Mouse (Mus musculus) stomach, embryonic 15.5 days (tissue): ENCODE results near the gene Ang6. TPM values are rescaled to one million over a fixed set of nuclear protein-coding genes. Genes with fewer than 3 reads are reported as not detected.
"Not testable (repeated sequence)": the region's sequence is repeated elsewhere in the genome, so short reads cannot be mapped to it uniquely, and the experiment has no call there.

ENCODE experiments used
- ATAC-seq: fragments of 200-750 bp; cut with Nextera tagmentation; 2 replicates; pipeline ENCODE4 v1.8.0; 2017; ENCODE audit warnings: low read depth, moderate number of reproducible peaks, moderate TSS enrichment; ENCODE audit not compliant: insufficient read depth, low FRiP score
- H3K27ac ChIP-seq: fragments of 300-500 bp; sonication (generic); 2 replicates; pipeline ENCODE4 v1.5.1; 2015; ENCODE audit warnings: mild to moderate bottlenecking, inconsistent platforms
- H3K27me3 ChIP-seq: fragments of 300-500 bp; sonication (generic); replicated peaks from 2 replicates; pipeline ENCODE4 v1.6.1; 2015; ENCODE audit warnings: inconsistent platforms
- H3K36me3 ChIP-seq: fragments of 300-500 bp; sonication (generic); 2 replicates; pipeline ENCODE4 v1.6.1; 2015; ENCODE audit warnings: inconsistent platforms
- H3K4me1 ChIP-seq: fragments of 300-500 bp; sonication (generic); 2 replicates; pipeline ENCODE4 v1.6.1; 2015; ENCODE audit warnings: inconsistent platforms
- H3K4me2 ChIP-seq: fragments of 300-500 bp; sonication (generic); 2 replicates; pipeline ENCODE4 v1.6.1; 2015; ENCODE audit warnings: mild to moderate bottlenecking, inconsistent platforms
- H3K4me3 ChIP-seq: fragments of 300-500 bp; sonication (generic); replicated peaks from 2 replicates; pipeline ENCODE4 v1.5.1; 2015; ENCODE audit warnings: inconsistent platforms
- H3K9ac ChIP-seq: fragments of 300-500 bp; sonication (generic); 2 replicates; pipeline ENCODE4 v1.6.1; 2015; ENCODE audit warnings: inconsistent platforms
- H3K9me3 ChIP-seq: fragments of 300-500 bp; sonication (generic); 2 replicates; pipeline ENCODE4 v1.6.1; 2016; ENCODE audit warnings: inconsistent platforms
- WGBS: fragments of 180-500 bp; shearing (Covaris S2); methylation state at CpG from one replicate; pipeline ENCODE4 v1.1.7; 2015; 5-methylcytosine and 5-hydroxymethylcytosine counted together
- polyA plus RNA-seq: library from polyadenylated mRNA; unstranded; fragments of >200 nt; fragmentation: Nextera tagmentation; extraction: Ambion mirVana; gene quantifications from 2 replicates; pipeline ENCODE4 v1.2.1, GENCODE M21; 2015

Ang6 gene
- polyA plus RNA-seq, 1 experiment from 2014 or later: not detected

DNA sequence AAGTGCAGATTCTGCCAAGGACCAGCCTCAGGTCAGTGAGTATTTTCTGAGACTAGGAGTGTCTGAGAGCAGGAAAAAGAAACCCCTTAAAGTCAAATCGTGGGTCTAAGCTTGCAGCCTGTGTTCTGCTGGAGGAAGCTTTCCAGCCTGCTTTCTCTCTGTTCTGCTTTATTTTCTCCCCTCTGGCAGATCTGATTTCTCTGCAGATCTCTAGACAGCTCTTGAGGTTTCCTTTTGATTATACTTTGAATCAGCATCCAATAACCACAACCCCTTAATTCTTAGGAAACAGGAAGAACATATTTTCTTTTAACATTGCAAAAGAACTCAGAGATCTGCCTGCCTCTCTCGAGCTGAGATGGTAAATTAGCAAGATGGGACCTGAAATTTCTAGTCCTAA lies 48.7 kb downstream of the Ang6 start:
- H3K27ac ChIP-seq, H3K27me3 ChIP-seq, H3K4me2 ChIP-seq, ATAC-seq, H3K36me3 ChIP-seq, H3K4me1 ChIP-seq, H3K9ac ChIP-seq, H3K9me3 ChIP-seq, H3K4me3 ChIP-seq: not testable (repeated sequence)
- 31% methylated on average over 2 of the region's 2 CpGs for WGBS

Other genes starting within 250 kb of the Ang6 start
- not detected in 2 replicates for gene Gm8180, start 217.5 kb downstream of the Ang6 start, polyA plus RNA-seq
- 0.84 and 1.5 TPM in 2 replicates for gene Ear1, start 126.8 kb downstream of the Ang6 start, polyA plus RNA-seq
- not detected in 2 replicates for gene Ear10, start 78.7 kb downstream of the Ang6 start, polyA plus RNA-seq
- gene Gm8113, start 76.9 kb downstream of the Ang6 start, polyA plus RNA-seq: 12.5 and 14.2 TPM in 2 replicates
- not detected in 2 replicates for gene Ang5, start 45.2 kb downstream of the Ang6 start, polyA plus RNA-seq
- 1.5 and 2.1 TPM in 2 replicates for gene Ear2, start 100.4 kb upstream of the Ang6 start, polyA plus RNA-seq
- not detected in 2 replicates for gene Gm3327, start 121.6 kb upstream of the Ang6 start, polyA plus RNA-seq
- gene Gm8212, start 195.4 kb upstream of the Ang6 start, polyA plus RNA-seq: not detected in 2 replicates
- gene 4930503E14Rik, start 211.0 kb upstream of the Ang6 start, polyA plus RNA-seq: not detected in 2 replicates